Mouse (Mus musculus): Measurements from ENCODE around the gene Gm28051. TPM values are rescaled to one million over a fixed set of nuclear protein-coding genes. Genes with fewer than 3 reads are reported as not detected.

Gm28051 gene
- polyA plus RNA-seq, 1 experiment from 2014 or later, result not detected

- no peak overlapping the region for H3K4me3 ChIP-seq
- H3K9me3 ChIP-seq, result no peaks in the 10 kb centered on the region
- peaks cover 24% of the 10 kb centered on the region for H3K4me1 ChIP-seq
- H3K27ac ChIP-seq, result no peak overlapping the region
- DNase-seq (ENCODE audit: low spot score), result peak; percentile 80
- H3K27me3 ChIP-seq (ENCODE audit: insufficient read depth, poor library complexity, severe bottlenecking), result no peaks in the 10 kb centered on the region
- H3K36me3 ChIP-seq, result no peaks in the 10 kb centered on the region
- 10% methylated on average over 4 of the region's 5 CpGs for WGBS
Measured at GRCm38 (mm10) chr12:102733381-102733780, 24.2 kb downstream of the Gm28051 start.

- DNase-seq (ENCODE audit: low spot score), result no peak
- H3K27me3 ChIP-seq (ENCODE audit: insufficient read depth, poor library complexity, severe bottlenecking), result no peaks in the 10 kb centered on the region
- no peaks in the 10 kb centered on the region for H3K36me3 ChIP-seq
- H3K9me3 ChIP-seq, result no peaks in the 10 kb centered on the region
- WGBS, result 38% methylated on average over 16 of the region's 16 CpGs
- peaks cover 24% of the 10 kb centered on the region for H3K4me1 ChIP-seq
- peak overlapping the region; percentile 82 for H3K27ac ChIP-seq
- peak overlapping the region; percentile 43; the same call in 1 of the 2 replicates for H3K4me3 ChIP-seq
Measured at GRCm38 (mm10) chr12:102730798-102731619, 26.6 kb downstream of the Gm28051 start.

- peak; percentile 94 for DNase-seq (ENCODE audit: low spot score)
- Histone ChIP-seq H3K9me3 (no peaks in the 10 kb centered on the region), H3K27me3 (ENCODE audit: insufficient read depth, poor library complexity, severe bottlenecking) (no peaks in the 10 kb centered on the region), H3K4me1 (peaks cover 24% of the 10 kb centered on the region), H3K4me3 (peak overlapping the region; percentile 43), H3K27ac (peak overlapping the region; percentile 82), H3K36me3 (no peaks in the 10 kb centered on the region)
- WGBS, result 38% methylated on average over 26 of the region's 26 CpGs
Measured at GRCm38 (mm10) chr12:102729855-102730797, 27.4 kb downstream of the Gm28051 start.

- 72% methylated on average over 7 of the region's 7 CpGs for WGBS
- H3K4me3 ChIP-seq, result no peak overlapping the region
- no peaks in the 10 kb centered on the region for H3K9me3 ChIP-seq
- H3K27ac ChIP-seq, result no peak overlapping the region
- H3K36me3 ChIP-seq, result no peaks in the 10 kb centered on the region
- H3K4me1 ChIP-seq, result peaks cover 18% of the 10 kb centered on the region
- H3K27me3 ChIP-seq (ENCODE audit: insufficient read depth, poor library complexity, severe bottlenecking), result no peaks in the 10 kb centered on the region
- DNase-seq (ENCODE audit: low spot score), result no peak
Measured at GRCm38 (mm10) chr12:102725761-102726175, 31.8 kb downstream of the Gm28051 start.

GRCm38 (mm10) chr12:102725146-102725545, 32.4 kb downstream of the Gm28051 start:
- Histone ChIP-seq H3K4me1 (peaks cover 12% of the 10 kb centered on the region), H3K9me3 (no peaks in the 10 kb centered on the region), H3K4me3 (no peak overlapping the region), H3K36me3 (no peaks in the 10 kb centered on the region), H3K27me3 (ENCODE audit: insufficient read depth, poor library complexity, severe bottlenecking) (no peaks in the 10 kb centered on the region), H3K27ac (no peak overlapping the region)
- WGBS, result 91% methylated on average over 6 of the region's 6 CpGs
- DNase-seq (ENCODE audit: low spot score), result no peak

GRCm38 (mm10) chr12:102723861-102724260, 33.7 kb downstream of the Gm28051 start:
- H3K27me3 ChIP-seq (ENCODE audit: insufficient read depth, poor library complexity, severe bottlenecking), result no peaks in the 10 kb centered on the region
- 50% methylated on average over 6 of the region's 6 CpGs for WGBS
- H3K4me1 ChIP-seq, result peaks cover 4% of the 10 kb centered on the region
- H3K36me3 ChIP-seq, result no peaks in the 10 kb centered on the region
- no peak overlapping the region for H3K27ac ChIP-seq
- no peak overlapping the region for H3K4me3 ChIP-seq
- no peak for DNase-seq (ENCODE audit: low spot score)
- no peaks in the 10 kb centered on the region for H3K9me3 ChIP-seq

- no peak for DNase-seq (ENCODE audit: low spot score)
- Histone ChIP-seq H3K4me3 (no peak overlapping the region), H3K27ac (no peak overlapping the region), H3K27me3 (ENCODE audit: insufficient read depth, poor library complexity, severe bottlenecking) (no peaks in the 10 kb centered on the region), H3K9me3 (no peaks in the 10 kb centered on the region), H3K4me1 (peaks cover 4% of the 10 kb centered on the region), H3K36me3 (no peaks in the 10 kb centered on the region)
- 76% methylated on average over 8 of the region's 8 CpGs for WGBS
Measured at GRCm38 (mm10) chr12:102722966-102723365, 34.6 kb downstream of the Gm28051 start.

- H3K27ac ChIP-seq, result no peak overlapping the region
- no peaks in the 10 kb centered on the region for H3K36me3 ChIP-seq
- H3K9me3 ChIP-seq, result no peaks in the 10 kb centered on the region
- no peak overlapping the region for H3K4me3 ChIP-seq
- H3K4me1 ChIP-seq, result peaks cover 8% of the 10 kb centered on the region
- WGBS, result 58% methylated on average over 11 of the region's 11 CpGs
- no peak for DNase-seq (ENCODE audit: low spot score)
- H3K27me3 ChIP-seq (ENCODE audit: insufficient read depth, poor library complexity, severe bottlenecking), result no peaks in the 10 kb centered on the region
Measured at GRCm38 (mm10) chr12:102722451-102722850, 35.1 kb downstream of the Gm28051 start.

GRCm38 (mm10) chr12:102719552-102720315, 37.8 kb downstream of the Gm28051 start:
- Histone ChIP-seq H3K4me3 (no peak overlapping the region), H3K27ac (no peak overlapping the region), H3K36me3 (no peaks in the 10 kb centered on the region), H3K27me3 (ENCODE audit: insufficient read depth, poor library complexity, severe bottlenecking) (no peaks in the 10 kb centered on the region), H3K9me3 (no peaks in the 10 kb centered on the region), H3K4me1 (peaks cover 9% of the 10 kb centered on the region)
- DNase-seq (ENCODE audit: low spot score), result no peak
- 29% methylated on average over 13 of the region's 13 CpGs for WGBS

GRCm38 (mm10) chr12:102714654-102715395, 42.7 kb downstream of the Gm28051 start:
- Histone ChIP-seq H3K27ac (no peak overlapping the region), H3K4me1 (0 out of 2 replicates have a peak, but pooled peaks cover 5% of the 10 kb centered on the region), H3K9me3 (no peaks in the 10 kb centered on the region), H3K4me3 (no peak overlapping the region), H3K27me3 (ENCODE audit: insufficient read depth, poor library complexity, severe bottlenecking) (no peaks in the 10 kb centered on the region), H3K36me3 (no peaks in the 10 kb centered on the region)
- DNase-seq (ENCODE audit: low spot score), result no peak
- whole genome bisulfite sequencing, result 82% methylated on average over 10 of the region's 10 CpGs

- Histone ChIP-seq H3K27ac (no peak overlapping the region), H3K4me3 (no peak overlapping the region), H3K4me1 (0 out of 2 replicates have a peak, but pooled peaks cover 5% of the 10 kb centered on the region), H3K36me3 (no peaks in the 10 kb centered on the region), H3K9me3 (no peaks in the 10 kb centered on the region), H3K27me3 (ENCODE audit: insufficient read depth, poor library complexity, severe bottlenecking) (no peaks in the 10 kb centered on the region)
- WGBS, result 69% methylated on average over 2 of the region's 2 CpGs
- DNase-seq (ENCODE audit: low spot score), result no peak
Measured at GRCm38 (mm10) chr12:102714116-102714515, 43.4 kb downstream of the Gm28051 start.

Measured in heart, embryonic 10.5 days (tissue).